Mouse (Mus musculus) heart, adult 2 months (tissue): ENCODE measurements around the gene Aldh6a1. TPM values are rescaled to one million over a fixed set of nuclear protein-coding genes. Genes with fewer than 3 reads are reported as not detected.

Source experiments
- DNase-seq, 2 experiments: peaks; one replicate each; pipeline ENCODE4 v3.0.0; 2021
- H3K27ac ChIP-seq: fragments of 200-600 bp; 2 replicates; pipeline ENCODE4 v1.8.1; 2022
- H3K27me3 ChIP-seq: fragments of 200-500 bp; 2 replicates; pipeline ENCODE4 v1.6.1; 2012; ENCODE audit warnings: mild to moderate bottlenecking, low read length, inconsistent platforms, mixed read lengths; ENCODE audit not compliant: control insufficient read depth, insufficient read depth
- H3K36me3 ChIP-seq: fragments of 200-500 bp; 2 replicates; pipeline ENCODE4 v1.6.1; 2012; ENCODE audit warnings: low read length, inconsistent platforms; ENCODE audit not compliant: control insufficient read depth, insufficient read depth
- H3K4me1 ChIP-seq: fragments of 200-500 bp; 2 replicates; pipeline ENCODE4 v1.6.1; 2011; ENCODE audit warnings: low read length; ENCODE audit not compliant: control insufficient read depth, insufficient read depth
- H3K4me3 ChIP-seq: fragments of 200-600 bp; 2 replicates; pipeline ENCODE4 v1.8.1; 2022
- H3K79me2 ChIP-seq: fragments of 200-500 bp; replicated peaks from 2 replicates; pipeline ENCODE4 v1.6.1; 2012; ENCODE audit warnings: mild to moderate bottlenecking, inconsistent platforms, low read length, moderate library complexity, mixed read lengths; ENCODE audit not compliant: control insufficient read depth, insufficient read depth
- H3K9ac ChIP-seq: fragments of 200-500 bp; 2 replicates; pipeline ENCODE4 v1.6.1; 2012; ENCODE audit warnings: low read depth, mild to moderate bottlenecking, control low read depth, inconsistent platforms, low read length, mixed read lengths
- CTCF ChIP-seq: fragments of 200-600 bp; IDR thresholded peaks from 2 replicates; pipeline ENCODE4 v1.8.1; 2022; ENCODE audit warnings: antibody characterized with exemption, mild to moderate bottlenecking, moderate library complexity
- EP300 ChIP-seq: fragments of 200-500 bp; IDR thresholded peaks from 2 replicates; pipeline ENCODE4 v1.6.1; 2011; ENCODE audit warnings: low read depth, low read length, control low read depth; ENCODE audit not compliant: insufficient read depth
- POLR2A ChIP-seq: fragments of 200-500 bp; IDR thresholded peaks from 2 replicates; pipeline ENCODE4 v1.6.1; 2011; ENCODE audit warnings: mild to moderate bottlenecking, low read depth, low read length, control low read depth; ENCODE audit not compliant: insufficient read depth
- WGBS: fragments of 180-500 bp; shearing (Covaris S2); methylation state at CpG from one replicate; pipeline ENCODE4 v1.1.7; 2018; 5-methylcytosine and 5-hydroxymethylcytosine counted together
- intact Hi-C: fragments of 180-260 bp; cut with DNase I; formaldehyde crosslinking; loops from one replicate; pipeline ENCODE4 v1.15.1; 2025
- polyA plus RNA-seq: library from polyadenylated mRNA; depleted of rRNA; stranded (reverse); fragments of >200 nt; gene quantifications from 2 replicates; pipeline ENCODE4 v1.2.3, GENCODE M21; 2012
- total RNA-seq, 2 experiments: library from RNA; stranded (reverse); gene quantifications; 2 replicates each; pipeline ENCODE4 v1.2.3; 2021

The Aldh6a1 gene
- total and polyA plus RNA-seq, 3 experiments, result 83.5 to 236 (median 189) TPM

DNA sequence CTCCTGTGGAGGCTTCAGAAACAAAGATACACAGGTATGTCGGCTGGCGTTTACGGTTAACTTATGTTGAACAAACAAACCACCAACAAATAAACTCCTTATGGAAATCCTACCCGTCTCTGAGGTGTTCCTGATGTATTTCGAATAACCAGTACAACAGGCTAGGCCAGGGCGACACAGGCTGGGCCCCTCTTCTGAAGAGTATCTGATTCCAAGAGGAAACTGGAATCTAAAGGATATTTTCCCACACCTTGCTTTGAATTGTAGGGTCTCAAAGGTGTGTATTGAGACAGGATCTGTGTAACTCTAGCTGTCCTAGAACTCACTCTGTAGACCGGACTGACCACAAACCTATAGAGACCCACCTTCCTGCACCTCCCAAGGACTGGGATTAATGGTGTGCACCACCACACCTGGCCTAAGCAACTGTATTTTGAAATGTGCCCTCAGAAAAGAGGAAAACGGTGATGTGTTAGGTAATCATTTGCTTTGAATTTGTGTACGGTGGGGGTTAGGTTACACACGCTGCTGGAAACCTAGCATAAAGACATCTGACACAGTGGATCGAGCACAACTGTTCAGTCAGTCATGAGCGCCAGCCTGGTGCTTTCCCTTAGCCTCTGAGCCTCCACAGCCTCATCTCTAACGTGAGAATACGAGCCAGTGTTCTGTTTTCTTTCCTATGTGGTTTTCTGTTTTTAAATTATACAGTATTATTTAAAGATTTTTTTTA lies 53.7 kb downstream of the Aldh6a1 start:
- H3K4me3 ChIP-seq, result no peak overlapping the region
- WGBS, result 91% methylated on average over 14 of the region's 14 CpGs
- H3K27me3 ChIP-seq, result no peaks in the 10 kb centered on the region
- H3K9ac ChIP-seq, result no peak overlapping the region
- no peaks in the 10 kb centered on the region for H3K36me3 ChIP-seq
- TF ChIP-seq POLR2A, result no peak
- H3K4me1 ChIP-seq, result no peaks in the 10 kb centered on the region
- no peaks in the 10 kb centered on the region for H3K79me2 ChIP-seq
- intact Hi-C loops, result no loop called here
- no peak for DNase-seq
- H3K27ac ChIP-seq, result no peak overlapping the region

GRCm38 (mm10) chr12:84393847-84394246 lies 57.0 kb downstream of the Aldh6a1 start:
- H3K36me3 ChIP-seq, result no peaks in the 10 kb centered on the region
- no peaks in the 10 kb centered on the region for H3K79me2 ChIP-seq
- no peaks in the 10 kb centered on the region for H3K4me1 ChIP-seq
- TF ChIP-seq POLR2A, result no peak
- no peak for TF ChIP-seq CTCF
- no peak for TF ChIP-seq EP300
- no peak overlapping the region for H3K9ac ChIP-seq
- intact Hi-C loops, result no loop called here
- H3K27ac ChIP-seq, result no peak overlapping the region
- 83% methylated on average over 5 of the region's 5 CpGs for WGBS
- H3K27me3 ChIP-seq, result no peaks in the 10 kb centered on the region
- no peak overlapping the region for H3K4me3 ChIP-seq
- DNase-seq, result no peak

- intact Hi-C loops, result no loop called here
- Histone ChIP-seq H3K27me3 (no peaks in the 10 kb centered on the region), H3K4me3 (no peak overlapping the region), H3K36me3 (no peaks in the 10 kb centered on the region; the same call in 1 of the 2 replicates), H3K27ac (no peak overlapping the region), H3K79me2 (no peaks in the 10 kb centered on the region), H3K4me1 (peaks cover 3% of the 10 kb centered on the region), H3K9ac (no peak overlapping the region)
- DNase-seq, result no peak
- 97% methylated on average over 4 of the region's 4 CpGs for WGBS
- TF ChIP-seq CTCF (no peak), EP300 (no peak), POLR2A (no peak)
Measured at GRCm38 (mm10) chr12:84392681-84393080, 58.1 kb downstream of the Aldh6a1 start.

DNA sequence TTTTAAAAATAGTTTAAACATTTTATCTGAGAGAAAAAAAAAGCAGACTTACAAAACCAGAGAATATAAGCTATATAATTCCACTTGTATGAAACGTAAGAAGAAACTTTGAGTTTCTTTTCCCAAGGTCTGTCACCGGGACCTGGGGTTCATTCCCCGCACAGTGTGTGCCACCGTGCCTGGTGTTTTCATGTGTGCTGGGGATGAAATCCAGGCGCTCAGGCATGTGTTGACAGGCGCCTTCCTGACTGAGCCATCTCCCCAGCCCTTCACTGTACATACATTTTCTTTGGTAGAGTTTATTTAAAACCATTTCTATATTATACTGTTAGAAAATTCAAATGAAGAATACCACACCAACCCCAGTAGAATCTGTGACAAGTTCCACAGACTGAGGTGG lies 60.5 kb downstream of the Aldh6a1 start:
- peak overlapping the region; percentile 23 for H3K27ac ChIP-seq
- H3K27me3 ChIP-seq, result no peaks in the 10 kb centered on the region
- H3K9ac ChIP-seq, result no peak overlapping the region
- intact Hi-C loops, result no loop called here
- H3K79me2 ChIP-seq, result no peaks in the 10 kb centered on the region
- 37% methylated on average over 6 of the region's 6 CpGs for WGBS
- H3K4me1 ChIP-seq, result peaks cover 3% of the 10 kb centered on the region
- no peak for TF ChIP-seq POLR2A
- TF ChIP-seq CTCF, result no peak
- TF ChIP-seq EP300, result 0 out of 2 replicates have a peak, but pooled peaks have one; percentile 14
- no peak overlapping the region for H3K4me3 ChIP-seq
- no peaks in the 10 kb centered on the region; the same call in none of the 2 replicates for H3K36me3 ChIP-seq
- DNase-seq, result no peak

DNA sequence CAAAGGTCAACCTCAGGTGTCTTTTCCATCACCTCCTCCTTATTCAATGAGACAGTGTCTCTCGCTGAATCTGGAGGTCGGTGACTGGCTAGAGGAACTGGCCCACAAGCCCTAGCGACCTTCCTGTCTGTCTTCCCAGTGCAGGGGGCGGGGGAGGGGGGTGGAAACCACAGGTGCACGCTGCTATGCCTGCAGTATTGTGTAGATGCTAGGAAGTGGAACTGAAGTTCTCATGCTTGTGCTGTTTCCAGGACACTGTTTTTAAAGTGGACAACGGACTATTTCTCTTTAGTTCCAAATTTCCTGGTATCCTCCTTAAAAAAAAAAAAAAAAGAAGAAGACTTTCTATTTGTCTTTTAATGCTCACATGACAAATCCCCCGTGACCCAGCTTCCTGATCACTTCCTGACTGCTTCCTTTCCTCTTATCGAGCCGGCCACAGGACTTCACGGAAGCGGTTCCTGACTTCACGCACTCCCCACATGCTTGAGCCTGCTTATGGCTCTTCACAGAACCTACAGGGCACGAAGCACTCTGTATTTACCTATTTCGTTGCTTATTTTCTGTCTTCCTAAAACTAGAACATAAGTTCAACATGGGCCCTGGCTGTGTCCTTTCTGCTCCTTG lies 61.9 kb downstream of the Aldh6a1 start:
- Histone ChIP-seq H3K36me3 (no peaks in the 10 kb centered on the region; the same call in none of the 2 replicates), H3K79me2 (no peaks in the 10 kb centered on the region), H3K4me3 (no peak overlapping the region), H3K27me3 (no peaks in the 10 kb centered on the region), H3K4me1 (peaks cover 5% of the 10 kb centered on the region), H3K9ac (no peak overlapping the region), H3K27ac (peak overlapping the region; percentile 53)
- WGBS, result 49% methylated on average over 14 of the region's 14 CpGs
- intact Hi-C loops, result no loop called here
- TF ChIP-seq EP300, result no peak
- no peak for TF ChIP-seq CTCF
- TF ChIP-seq POLR2A, result no peak
- no peak for DNase-seq

- H3K36me3 ChIP-seq, result no peaks in the 10 kb centered on the region; the same call in none of the 2 replicates
- H3K4me3 ChIP-seq, result no peak overlapping the region
- TF ChIP-seq POLR2A (no peak), CTCF (no peak), EP300 (no peak)
- peak overlapping the region; percentile 53 for H3K27ac ChIP-seq
- no peaks in the 10 kb centered on the region for H3K79me2 ChIP-seq
- H3K4me1 ChIP-seq, result peaks cover 5% of the 10 kb centered on the region
- 74% methylated on average over 8 of the region's 8 CpGs for WGBS
- H3K27me3 ChIP-seq, result no peaks in the 10 kb centered on the region
- no peak overlapping the region for H3K9ac ChIP-seq
- intact Hi-C loops, result no loop called here
- DNase-seq, result no peak
Measured at GRCm38 (mm10) chr12:84388097-84388496, 62.7 kb downstream of the Aldh6a1 start.
